Mouse (Mus musculus): Measurements from ENCODE around the gene Zfp493. TPM values are rescaled to one million over a fixed set of nuclear protein-coding genes. Genes with fewer than 3 reads are reported as not detected.

The Zfp493 gene
- polyA plus RNA-seq (2015; fragmentation: Nextera tagmentation; extraction: Ambion mirVana) = 0.46 and 0.89 TPM in 2 replicates

DNA sequence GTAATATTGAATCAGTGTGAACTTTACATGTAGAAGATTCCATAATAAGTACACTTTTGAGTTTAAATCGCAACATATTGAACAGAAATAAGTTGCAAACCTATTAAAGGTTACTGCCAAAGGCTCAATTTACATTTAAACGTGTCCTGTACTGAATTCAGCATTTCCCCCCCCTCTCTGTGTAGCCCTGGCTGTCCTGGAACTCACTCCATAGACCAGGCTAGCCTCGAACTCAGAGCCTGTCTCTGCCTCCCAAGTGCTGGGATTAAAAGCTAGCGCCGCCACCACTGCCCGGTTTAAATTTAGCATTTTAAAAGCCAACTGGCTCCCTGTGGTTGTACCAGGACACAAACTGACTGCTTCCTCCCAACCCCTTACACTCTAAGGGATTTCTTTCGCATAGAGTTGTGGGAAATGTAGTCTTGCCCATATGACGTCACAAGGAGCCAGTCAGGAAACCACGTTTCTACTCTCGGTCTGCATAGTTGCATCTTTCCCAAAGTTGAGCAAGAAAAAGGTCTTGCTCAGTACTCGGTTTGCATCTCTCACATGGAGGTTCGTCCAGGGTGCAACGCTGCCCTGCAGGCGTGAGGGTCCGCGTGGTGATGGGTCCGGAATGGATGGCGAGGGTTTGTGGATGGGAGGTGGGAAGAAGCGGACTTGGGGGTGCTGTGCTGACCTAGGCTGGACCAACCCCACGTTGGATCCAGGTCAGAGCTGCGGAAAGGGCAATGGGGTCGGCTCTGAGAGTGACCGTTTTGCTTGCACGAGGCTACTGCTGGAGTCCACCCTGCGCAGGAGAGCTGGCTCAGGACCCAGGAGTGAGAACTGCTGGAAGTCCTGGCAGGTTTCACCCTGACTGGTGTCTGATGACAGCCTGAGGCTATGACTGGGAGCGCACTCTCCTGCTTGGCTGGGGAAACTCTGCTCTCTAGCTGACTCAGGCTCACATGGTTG is at the start of gene Zfp493:
Zfp493 (plus strand) TSS at position 429 of the 957 bp plus-strand sequence.

DNA sequence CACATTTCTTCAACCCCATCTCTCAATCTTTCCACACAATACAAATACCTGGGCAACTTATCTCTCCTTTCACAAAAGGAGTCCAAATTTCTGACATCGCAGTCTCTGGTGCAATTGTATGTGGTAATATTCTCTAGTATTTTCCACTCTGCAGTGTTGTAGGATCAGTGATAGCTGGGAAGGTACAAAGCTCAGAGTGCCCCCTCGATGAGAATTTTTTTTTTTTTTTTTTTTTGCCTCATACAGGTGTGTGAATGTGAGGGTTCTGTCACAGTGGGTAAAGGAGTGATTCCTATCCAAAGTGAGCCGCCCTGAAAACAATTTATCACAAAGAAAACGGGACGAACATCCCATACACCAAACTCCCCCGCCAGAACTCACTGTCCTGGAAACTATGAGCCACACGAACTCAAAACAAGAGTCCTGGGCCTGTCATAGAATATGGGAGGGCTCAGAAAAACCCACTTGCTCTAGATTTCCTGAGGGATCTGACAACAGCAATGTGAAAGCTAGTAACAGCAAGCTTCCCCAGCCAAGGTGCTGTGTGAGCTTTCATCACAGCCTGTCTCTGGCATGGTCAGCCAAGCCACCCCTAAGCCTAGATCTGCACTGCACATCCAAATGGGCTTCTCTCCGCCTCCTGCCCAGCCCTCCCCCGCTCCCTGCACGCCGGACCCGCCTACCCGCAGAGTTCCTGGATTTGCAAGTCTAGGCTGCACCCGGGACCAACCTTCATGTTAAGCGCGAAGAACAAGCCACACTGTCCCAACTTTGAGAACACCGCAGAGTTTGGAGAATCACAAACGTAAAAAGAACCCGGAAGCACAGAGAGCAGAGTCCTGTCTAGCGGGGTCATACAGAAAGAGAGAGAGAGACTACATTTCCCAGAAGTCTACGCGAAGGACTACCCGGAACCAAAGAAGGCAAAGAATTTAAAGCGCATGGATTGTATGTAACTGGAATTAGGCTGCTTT is 24.9 kb upstream of the Zfp493 start, which contains the start of gene Zfp85:
Zfp85 (minus strand) TSS at position 896 of the 974 bp plus-strand sequence.

GRCm38 (mm10) chr13:67813710-67814660 is 34.5 kb downstream of the Zfp493 start, which contains the start of gene Zfp273:
Gene Zfp273, plus strand, starts transcription at chr13:67813740.

GRCm38 (mm10) chr13:67830911-67831336 is 51.4 kb downstream of the Zfp493 start, which contains the start of gene Gm10037:
Gene Gm10037, plus strand, starts transcription at chr13:67831106.

Other genes starting within 250 kb of the Zfp493 start
- 3.8 and 3.9 TPM in 2 replicates for gene Zfp748, start 225.9 kb upstream of the Zfp493 start, polyA plus RNA-seq (2015; fragmentation: Nextera tagmentation; extraction: Ambion mirVana)
- 1.8 and 2.7 TPM in 2 replicates for gene Zfp729b, start 170.0 kb upstream of the Zfp493 start, polyA plus RNA-seq (2015; fragmentation: Nextera tagmentation; extraction: Ambion mirVana)
- gene Gm49345, start 141.9 kb upstream of the Zfp493 start, polyA plus RNA-seq (2015; fragmentation: Nextera tagmentation; extraction: Ambion mirVana) = not detected in 2 replicates
- 1.5 and 2.4 TPM in 2 replicates for gene Zfp729a, start 141.9 kb upstream of the Zfp493 start, polyA plus RNA-seq (2015; fragmentation: Nextera tagmentation; extraction: Ambion mirVana)
- gene Zfp738, start 92.6 kb upstream of the Zfp493 start, polyA plus RNA-seq (2015; fragmentation: Nextera tagmentation; extraction: Ambion mirVana) = 4.5 and 6.9 TPM in 2 replicates
- gene Zfp65, start 50.5 kb upstream of the Zfp493 start, polyA plus RNA-seq (2015; fragmentation: Nextera tagmentation; extraction: Ambion mirVana) = 1.8 and 2.3 TPM in 2 replicates
- 1.5 and 2.0 TPM in 2 replicates for gene Zfp85, start 24.5 kb upstream of the Zfp493 start, polyA plus RNA-seq (2015; fragmentation: Nextera tagmentation; extraction: Ambion mirVana)
- gene Zfp273, start 34.0 kb downstream of the Zfp493 start, polyA plus RNA-seq (2015; fragmentation: Nextera tagmentation; extraction: Ambion mirVana) = 1.9 and 3.6 TPM in 2 replicates
- 0.66 and 1.2 TPM in 2 replicates for gene Gm10037, start 51.4 kb downstream of the Zfp493 start, polyA plus RNA-seq (2015; fragmentation: Nextera tagmentation; extraction: Ambion mirVana)
- gene BC048507, start 83.6 kb downstream of the Zfp493 start, polyA plus RNA-seq (2015; fragmentation: Nextera tagmentation; extraction: Ambion mirVana) = not detected in 2 replicates

Data from spleen, postnatal 0 days (tissue).